Mouse (Mus musculus) embryonic fibroblast, embryonic 13.5 days (primary cell): ENCODE results near the gene Ttyh2.

ENCODE experiments used
- CTCF ChIP-seq: IDR thresholded peaks from 2 replicates; pipeline ENCODE4 v1.5.1; 2011; ENCODE audit warnings: mild to moderate bottlenecking, control low read depth, low read length, moderate library complexity, borderline replicate concordance; ENCODE audit not compliant: insufficient read depth
- POLR2A ChIP-seq: IDR thresholded peaks from 2 replicates; pipeline ENCODE4 v1.6.1; 2011; ENCODE audit warnings: low read depth, mild to moderate bottlenecking, control low read depth, low read length, moderate library complexity

- TF ChIP-seq CTCF (no peak), POLR2A (no peak)
These were observed 1.2 kb downstream of the Ttyh2 start for GRCm38 (mm10) chr11:114676431-114676830.
